Mouse (Mus musculus) 3134 (cell line): Measurements from ENCODE around the gene Ddx39.

ENCODE experiments used
- DNase-seq: peaks from one replicate; pipeline ENCODE4 v3.0.0-alpha.2; 2011; ENCODE audit warnings: low spot score; ENCODE audit not compliant: insufficient read length; ENCODE audit errors: extremely low read depth

Ddx39 gene

DNA sequence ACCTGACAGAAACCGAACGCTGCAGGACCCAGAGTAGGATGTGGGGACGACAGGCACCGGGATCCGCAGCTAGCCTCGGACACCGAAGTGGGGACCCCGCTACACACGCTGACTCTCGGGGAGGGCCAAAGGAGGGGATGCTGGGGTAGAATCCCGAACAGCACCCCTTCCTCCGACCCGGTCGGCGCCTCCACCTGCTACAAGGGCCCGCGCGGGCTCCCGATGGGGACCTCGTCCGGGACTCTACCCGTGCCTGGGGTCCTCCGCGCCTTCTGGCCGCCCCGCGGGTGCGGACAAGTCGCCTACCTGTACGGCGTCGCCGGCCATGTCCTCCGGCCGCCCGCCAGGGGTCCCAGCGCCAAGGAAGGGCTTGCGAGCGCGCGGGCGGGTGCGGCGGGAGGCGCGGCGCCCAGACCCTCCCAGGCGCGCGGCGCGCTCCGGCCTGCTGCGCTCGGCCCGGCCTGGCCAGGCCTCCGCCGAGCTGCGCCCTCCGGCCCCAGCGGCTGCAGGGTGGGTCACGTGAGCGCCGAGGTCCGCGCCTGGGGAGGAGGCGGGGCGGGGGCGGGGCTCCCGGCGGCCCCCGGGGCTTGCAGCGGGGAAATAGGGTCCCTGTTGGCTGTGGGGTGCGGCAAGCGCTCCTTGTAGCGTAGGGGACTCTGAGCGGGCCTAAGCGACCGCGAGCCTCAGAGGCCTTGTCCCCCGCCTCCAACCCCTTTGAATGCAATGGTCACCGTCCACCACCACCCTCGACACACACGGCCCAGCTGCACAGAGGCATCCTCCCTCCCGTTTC lies 16.1 kb upstream of the Ddx39 start, which contains the start of gene Pkn1:
Gene Pkn1, minus strand, starts transcription at position 519 of the 793 bp plus-strand sequence.
- peak; percentile 82 for DNase-seq

DNA sequence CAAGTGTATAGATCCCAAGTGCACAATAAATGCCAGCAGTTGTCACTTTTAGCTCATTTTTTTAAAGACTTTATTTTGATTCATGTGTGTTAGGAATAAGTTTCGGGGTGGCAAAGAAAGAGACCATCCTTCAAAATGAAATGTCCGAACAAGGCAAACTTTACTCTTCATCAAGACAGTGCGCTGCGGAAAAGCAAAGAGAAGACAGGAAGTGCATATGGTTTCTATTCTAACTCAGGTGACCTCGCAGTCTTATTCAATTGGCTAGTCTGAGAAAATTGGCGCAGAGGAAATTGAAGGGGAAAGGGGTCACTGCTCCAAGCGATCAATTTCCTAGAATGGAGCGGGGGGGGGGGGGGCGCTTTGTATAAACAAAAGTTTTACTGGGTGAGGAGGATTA lies 15.4 kb upstream of the Ddx39 start:
- DNase-seq = no peak

DNA sequence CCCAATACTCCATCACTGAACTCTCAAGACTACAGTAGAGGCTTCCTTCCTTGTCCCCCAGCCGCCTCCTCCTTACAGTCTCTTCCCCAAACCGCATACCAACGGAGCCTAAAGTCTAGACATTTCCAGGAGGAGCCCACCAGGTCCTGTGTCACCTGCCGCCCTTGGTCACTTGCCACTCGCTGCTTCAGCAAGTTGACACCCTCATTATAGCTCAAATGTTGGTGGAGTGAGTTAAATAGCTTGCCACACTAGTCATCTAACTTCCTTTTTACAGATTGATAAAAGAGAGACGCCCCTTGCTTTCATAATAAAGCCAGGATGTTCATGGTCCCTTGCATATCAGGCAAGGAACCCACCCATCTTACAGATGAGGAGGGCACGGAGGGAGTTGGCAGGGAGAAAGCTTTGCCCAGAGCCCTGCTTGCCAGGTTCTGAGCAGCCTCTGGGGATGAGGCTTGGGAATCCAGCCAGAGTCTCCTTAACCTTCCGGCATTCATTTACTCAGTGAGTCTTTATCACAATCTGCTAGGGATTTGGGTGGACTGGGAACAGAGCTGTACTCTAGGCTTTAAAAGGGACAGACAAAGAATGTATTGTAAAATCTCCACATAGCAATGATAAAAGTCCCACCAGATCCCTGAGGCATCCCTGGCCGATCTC lies 14.4 kb upstream of the Ddx39 start:
- DNase-seq = no peak

DNA sequence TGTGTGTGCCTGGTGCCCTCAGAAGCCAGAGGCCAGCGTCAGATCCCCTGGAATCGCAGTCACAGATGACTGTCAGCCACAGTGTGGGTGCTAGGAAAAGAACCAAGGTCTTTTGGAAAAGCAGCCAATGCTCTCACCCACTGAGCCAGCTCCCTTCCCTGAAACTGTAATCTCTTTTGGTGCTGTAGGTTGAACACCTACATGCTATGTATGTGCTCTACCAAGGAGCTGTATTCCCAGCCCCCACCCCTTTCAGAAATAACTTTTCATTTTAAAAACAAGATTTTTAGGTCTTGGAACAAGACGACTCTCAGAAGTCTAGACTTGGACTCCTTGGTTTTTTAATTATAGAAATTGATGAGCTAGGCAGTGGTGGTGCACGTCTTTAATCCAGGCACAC lies 11.6 kb upstream of the Ddx39 start:
- DNase-seq = no peak

DNA sequence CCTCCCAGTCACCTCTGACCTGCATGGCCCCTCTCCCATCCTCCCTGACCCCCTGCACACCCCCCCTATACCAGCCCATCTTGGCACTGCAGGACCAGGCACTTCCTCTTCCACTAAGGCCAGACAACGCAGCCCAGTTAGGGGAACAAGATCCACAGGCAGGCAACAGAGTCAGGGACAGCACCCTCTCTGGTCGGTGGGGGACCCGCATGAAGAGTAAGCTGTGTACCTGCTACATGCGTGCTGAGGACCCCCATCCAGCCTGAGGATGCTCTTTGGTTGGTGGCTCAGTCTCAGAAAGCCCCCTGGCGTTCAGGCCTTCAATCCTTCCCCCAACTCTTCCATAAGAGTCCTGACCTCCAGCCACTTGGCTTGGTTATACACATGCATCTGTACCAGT lies 8.6 kb upstream of the Ddx39 start:
- DNase-seq = no peak

DNA sequence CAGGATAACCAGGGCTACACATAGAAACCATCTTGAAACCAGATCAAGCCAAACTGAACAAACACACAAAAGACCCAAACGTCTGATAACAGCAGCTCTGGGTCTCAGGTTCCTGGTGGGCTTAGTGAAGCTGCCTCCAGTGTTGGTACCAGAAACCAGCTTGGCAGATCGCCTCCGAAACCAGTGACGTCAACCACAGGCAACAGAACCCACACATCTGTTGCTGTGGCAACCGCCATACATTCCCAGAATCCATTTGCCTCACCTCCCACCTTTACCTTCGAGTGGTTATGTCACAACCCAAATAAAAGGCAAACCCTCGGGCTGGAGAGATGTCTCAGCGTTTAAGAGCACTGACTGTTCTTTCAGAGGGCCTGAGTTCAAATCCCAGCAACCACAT lies 7.4 kb upstream of the Ddx39 start:
- DNase-seq = no peak

DNA sequence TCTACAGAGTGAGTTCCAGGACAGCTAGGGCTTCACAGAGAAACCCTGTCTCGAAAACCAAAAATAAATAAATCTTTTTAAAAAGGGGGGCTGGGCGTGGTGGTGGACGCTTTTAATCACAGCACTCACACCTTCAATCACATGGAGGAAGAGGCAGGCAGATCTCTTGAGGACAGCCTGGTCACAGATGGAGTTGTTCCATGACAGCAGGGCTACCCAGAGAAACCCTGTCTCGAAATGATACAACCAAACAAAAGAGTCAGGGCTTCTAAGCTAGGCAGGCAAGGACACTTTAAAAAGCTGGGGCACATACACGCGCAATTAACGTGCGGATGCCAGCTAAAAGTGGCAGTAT lies 324 bp upstream of the Ddx39 start:
- no peak for DNase-seq

DNA sequence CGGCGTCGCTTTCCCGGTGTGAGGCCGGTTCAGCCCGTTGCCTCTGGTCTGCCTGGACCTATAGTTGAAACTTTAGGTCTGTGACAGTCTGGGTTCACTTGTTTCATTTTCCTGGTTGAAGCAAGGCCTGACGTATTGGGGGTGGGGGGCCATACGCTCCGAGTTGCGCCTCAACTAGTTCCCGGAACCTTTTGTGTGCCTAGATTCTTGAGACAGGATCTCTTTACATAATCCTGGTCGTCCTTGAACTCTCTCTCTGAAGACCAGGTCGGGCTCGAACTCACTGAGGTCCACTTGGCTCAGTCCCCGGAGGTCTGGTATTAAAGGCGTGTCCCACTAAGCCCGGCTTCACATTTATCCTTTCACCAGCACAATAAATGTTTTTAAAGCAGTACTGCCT lies 794 bp downstream of the Ddx39 start:
- no peak for DNase-seq

DNA sequence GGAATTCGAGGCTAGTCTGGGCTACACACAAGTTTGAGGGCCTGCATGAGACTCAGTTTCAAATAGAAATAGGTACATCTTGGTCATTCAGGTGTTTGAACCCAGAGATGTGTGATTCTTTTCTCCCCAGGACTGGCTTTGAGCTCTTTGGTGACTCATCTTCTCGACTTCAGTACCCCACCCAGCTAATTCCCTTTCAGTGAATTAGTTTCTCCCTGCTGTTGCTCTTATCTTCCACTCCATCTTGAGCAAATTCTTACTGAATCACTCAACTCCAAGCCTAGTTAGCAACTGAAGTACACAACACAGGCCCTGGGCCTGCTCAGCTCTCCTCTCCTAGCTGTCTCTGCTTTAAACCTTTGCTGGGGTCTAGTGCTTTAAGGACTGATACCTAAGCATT lies 1.6 kb downstream of the Ddx39 start:
- DNase-seq = no peak

DNA sequence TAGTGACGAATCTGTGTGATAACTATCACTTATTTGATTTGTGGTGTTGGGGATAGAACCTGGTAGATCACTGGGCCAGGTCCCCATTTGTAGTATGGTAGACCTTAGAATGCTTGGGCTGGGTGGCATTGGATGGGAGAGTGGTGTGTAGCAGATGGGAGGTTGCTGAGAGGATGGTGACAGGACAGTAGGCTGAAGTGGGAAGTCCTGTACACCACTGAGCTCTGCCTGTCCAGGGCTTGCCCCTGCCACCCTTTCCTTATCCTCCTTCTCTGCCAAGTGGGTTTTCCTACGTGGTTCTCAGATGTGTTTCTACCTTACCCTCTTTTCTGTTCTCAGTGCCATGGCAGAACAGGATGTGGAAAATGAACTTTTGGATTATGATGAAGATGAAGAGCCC lies 4.1 kb downstream of the Ddx39 start:
- no peak for DNase-seq

DNA sequence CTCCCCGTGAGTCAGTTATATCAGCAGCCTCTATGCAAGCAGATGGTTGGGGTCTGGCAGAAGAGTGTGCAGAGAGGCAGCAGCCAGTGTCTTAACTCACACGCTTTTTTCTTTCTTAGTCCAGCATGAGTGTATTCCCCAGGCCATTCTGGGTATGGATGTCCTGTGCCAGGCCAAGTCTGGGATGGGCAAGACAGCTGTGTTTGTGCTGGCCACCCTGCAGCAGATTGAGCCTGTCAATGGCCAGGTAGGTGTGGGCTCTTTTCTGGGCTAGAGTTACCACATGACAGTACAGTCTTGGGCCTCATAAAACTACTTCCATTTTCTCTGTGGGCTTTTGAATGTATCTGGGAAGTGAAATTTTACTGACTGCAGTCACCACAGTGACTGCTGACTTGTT lies 4.7 kb downstream of the Ddx39 start:
- no peak for DNase-seq

DNA sequence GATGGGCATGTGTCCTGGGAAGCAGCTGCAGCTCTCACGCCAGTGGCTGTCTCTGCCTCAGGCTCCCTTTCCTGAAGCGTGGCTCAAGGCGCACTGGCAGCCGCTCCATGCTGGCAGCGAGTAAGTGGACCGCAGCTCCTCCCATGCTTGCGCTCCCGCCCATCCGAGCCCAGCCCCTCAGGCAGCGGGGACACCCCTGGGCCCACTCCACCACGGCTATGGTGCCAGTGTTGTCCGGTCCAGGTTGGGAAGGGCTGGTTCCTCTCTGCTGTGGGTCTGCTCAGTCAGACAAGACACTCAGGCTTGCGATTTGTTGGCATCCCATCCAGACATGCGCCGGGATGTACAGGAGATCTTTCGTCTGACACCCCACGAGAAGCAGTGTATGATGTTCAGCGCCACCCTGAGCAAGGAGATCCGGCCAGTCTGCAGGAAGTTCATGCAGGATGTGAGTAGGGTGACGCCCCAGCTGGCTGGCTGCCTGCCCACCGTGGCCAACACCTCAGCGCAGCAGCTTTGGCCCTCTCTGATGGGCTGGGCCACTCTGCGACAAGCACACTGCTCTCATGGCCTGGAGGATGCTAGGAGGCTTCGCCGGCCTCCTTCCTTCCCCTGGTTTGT lies 6.5 kb downstream of the Ddx39 start:
- DNase-seq = no peak

DNA sequence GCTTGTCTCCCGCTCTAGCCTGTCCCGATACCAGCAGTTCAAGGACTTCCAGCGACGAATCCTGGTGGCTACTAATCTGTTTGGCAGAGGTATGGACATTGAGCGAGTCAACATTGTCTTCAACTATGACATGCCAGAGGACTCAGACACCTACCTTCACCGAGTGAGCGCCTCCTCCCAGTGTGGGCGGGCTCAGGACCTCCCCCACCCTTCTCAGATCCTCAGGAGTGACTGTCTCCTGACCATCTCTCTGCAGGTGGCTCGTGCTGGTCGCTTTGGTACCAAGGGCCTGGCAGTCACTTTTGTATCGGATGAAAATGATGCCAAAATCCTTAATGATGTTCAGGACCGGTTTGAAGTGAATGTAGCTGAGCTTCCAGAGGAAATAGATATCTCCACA lies 7.7 kb downstream of the Ddx39 start:
- no peak for DNase-seq

DNA sequence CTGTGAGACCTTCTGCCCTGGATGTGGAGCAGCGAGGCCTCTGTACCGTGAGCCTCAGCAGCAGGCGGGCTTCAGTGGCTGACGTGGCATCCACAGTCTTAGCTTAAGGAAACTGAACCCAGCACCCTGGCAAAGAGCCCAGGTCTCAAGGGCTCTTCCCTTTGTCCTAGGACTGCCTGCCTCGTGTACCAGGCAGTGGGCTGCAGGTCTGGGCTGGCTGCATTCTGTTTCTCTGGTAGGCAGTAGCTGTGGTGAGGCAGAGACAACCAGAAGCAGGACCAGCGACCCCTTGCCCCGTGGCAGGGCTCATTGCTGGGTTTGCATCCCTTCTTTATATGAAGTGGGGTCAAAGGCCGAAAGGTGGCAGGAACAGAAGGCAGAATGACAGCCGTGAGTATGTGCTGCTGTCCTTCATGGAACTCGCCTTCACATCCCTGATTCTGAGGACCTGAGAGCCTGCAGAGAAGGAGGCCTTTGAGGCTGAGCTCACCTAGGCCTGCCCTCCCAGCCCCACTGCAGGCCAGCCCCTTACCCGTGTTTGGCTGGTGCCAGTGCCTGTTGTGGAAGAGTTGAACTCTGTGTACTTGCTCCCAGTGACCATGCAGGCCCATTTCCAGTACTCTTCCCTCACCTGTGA lies 8.6 kb downstream of the Ddx39 start:
- no peak for DNase-seq

DNA sequence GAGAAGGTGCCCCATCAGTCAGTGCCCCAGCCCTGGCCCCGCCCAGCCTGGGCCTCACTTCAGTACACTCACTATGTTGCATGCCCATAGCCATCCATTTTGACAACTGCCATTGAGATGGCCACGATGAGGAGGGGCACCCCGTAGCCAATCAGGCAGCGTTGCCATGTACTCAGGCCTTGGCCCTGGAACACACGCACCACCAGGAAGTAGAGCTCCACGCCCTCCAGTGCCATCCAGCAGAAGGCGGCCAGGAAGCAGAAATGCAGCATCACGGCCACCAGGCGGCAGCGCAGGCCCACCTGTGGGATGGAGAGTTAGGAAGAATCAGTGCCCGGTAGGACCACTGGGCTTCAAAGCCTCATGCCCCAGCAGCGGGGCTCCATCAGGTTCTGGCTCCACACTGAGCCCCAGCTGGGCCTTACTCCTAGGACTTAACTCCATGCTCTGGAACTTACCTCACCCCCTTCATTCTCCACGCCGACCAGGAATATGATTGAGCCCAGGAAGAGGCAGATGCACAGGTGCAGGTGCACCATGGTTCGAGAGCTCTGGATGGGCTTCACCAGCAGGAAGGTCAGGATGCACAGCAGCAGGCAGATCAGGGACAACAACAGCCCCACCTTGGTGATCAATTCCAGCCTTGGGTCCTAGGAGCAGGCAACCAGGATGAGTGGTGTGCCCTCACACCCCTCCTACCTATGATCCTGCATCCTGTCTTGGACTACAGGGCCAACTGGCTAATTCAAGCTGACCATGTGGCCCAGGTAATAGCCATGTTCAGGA lies 9.9 kb downstream of the Ddx39 start:
- DNase-seq = peak; percentile 73

DNA sequence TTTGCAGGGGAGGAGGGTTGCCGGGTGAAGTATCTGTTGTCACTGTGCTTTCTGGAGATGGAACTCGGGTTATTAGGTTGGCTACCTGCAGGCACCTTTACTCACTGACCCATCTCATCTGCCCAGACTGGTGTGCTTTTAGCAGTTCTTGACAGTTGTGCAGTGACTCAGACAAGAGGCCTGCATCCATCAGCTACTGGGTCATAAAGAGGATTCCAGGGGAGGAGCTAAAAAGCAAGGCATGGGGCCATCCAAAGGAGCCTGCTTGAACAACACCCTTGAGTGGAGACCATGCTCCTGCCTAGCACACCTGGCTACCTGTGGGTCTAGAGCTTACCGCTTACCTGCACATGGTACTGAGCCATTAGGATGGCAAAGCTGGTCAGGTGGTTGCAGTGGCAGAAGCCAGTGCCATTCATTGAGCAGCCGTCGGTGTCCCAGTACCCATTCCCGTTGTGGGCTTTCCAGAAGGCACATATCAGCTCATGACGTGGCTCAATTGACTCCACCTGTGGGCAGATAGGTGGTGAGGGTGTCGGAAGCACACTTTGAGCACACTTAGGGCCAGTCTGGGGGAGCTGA lies 10.6 kb downstream of the Ddx39 start:
- DNase-seq = no peak

DNA sequence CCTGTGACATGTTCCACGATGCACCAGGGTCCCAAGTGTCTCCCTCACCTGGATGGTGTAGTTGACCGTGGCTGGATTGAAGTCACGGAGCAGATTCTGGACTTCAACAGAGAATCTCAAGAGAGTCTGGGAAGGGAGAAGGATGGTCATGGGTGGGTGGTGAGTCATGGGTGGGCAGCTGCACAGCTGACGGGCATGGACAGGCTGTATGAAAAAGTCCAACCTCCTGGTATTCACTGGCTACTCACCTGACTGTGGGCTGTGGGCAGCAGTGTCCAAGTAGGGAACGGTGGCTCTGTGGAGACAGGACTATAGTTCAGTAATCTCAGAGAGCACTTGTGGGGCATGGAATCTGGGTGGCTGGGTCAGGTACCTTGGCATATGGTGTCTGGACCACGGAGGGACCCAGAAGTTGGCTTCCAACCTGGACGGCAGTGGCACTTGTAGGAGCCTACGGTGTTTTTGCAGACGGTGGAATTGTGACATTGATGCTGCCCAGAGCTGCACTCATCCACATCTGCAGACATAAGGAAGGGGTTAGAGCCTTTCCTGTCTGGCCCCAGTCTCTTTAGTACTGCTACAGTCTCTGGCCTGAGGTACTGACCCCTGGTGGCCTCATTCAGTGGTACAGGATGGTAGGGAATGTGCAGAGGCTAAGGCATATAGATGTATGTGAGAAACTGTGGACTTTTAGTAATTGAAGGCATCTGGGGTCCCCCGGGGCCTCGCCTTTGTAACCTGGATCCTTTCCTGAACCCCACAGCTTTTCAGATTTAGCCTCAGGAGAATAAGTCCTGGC lies 14.2 kb downstream of the Ddx39 start:
- DNase-seq = no peak

DNA sequence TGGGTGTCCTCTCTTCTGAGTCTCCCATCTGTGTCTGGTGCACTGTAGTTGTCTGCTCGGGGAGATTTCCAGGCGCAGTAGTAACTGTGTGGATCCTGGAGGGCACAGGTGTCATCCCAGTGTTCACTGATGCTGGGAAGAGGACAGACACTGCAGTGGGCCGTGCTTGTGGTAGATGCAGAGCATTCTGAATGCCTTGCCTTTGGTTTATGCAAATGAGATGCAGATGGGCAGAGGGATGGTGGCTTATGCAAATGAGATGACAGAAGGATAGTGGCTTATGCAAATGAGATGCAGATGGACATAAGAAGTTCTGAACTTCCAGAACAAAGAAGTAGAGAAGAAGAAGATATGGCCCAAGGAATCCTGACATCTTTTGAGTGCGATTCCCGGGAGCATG lies 16.9 kb downstream of the Ddx39 start:
- DNase-seq = no peak

DNA sequence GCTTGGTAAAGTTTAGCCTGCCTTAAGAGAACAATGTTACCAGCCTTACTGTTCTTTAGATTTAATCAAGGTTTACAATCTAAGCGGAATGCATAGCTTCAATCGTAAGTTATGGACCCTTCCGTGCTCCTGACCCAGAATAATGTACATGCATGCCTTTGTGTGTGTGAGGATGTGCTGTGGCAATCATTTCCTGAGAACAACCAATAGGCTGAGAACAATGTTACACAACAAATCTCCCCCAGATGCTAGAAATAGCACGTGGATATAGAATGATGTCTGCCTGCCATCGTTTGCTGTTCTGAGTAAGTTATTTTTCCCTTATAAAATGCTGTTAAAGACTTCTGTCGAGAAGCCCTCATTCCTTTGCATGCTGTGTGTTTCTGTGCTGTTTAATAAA lies 17.9 kb downstream of the Ddx39 start:
- DNase-seq = no peak

DNA sequence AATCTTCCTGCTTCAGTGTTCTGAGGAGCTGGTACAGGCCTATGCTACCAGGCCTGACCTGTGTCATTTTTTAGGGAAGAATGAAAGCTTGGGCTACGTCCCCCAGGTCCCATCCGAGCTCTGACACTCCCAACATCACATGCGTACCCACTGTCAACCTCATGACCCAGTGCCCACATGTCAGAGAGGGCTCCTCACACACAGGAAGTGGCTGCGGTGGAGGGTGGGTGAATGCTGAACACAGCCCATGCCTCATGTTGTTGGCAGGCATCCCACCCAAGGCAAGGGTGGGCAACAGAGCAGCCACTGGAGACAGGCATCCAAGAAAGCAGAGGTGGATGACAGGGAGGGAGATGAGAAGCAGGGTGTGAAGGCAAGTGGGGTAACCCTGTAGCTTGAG lies 21.7 kb downstream of the Ddx39 start:
- DNase-seq = no peak
